Mouse (Mus musculus): ENCODE results near the gene Vps53. TPM values are rescaled to one million over a fixed set of nuclear protein-coding genes. Genes with fewer than 3 reads are reported as not detected.

Gene Vps53
- total and polyA plus RNA-seq, 3 experiments: 16.4 to 25.1 (median 24.3) TPM

DNA sequence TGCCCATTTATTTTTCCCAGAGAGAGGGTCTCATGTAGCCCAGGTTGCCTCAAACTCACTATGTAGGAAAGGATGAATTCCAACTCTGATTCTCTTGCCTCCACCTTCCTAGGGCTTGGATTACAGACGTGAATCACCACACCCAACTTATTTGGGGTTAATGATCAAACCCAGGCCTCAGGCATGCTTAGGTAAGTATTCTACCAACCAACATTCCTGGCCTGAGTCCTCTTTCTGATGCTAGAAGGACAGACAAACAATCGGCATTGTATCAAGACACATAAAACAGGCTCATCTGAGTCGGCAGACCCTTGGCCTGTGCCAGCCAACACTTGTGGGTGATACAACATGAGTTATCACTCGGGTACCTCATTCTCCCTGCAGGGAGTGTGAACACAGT lies 58.4 kb downstream of the Vps53 start:
- no peak overlapping the region; the same call in 1 of the 2 replicates for H3K27ac ChIP-seq
- H3K79me2 ChIP-seq (replicated peaks; ENCODE audit: control insufficient read depth, insufficient read depth, low read length): no peaks in the 10 kb centered on the region
- H3K27me3 ChIP-seq (ENCODE audit: control insufficient read depth, insufficient read depth, low read length): no peaks in the 10 kb centered on the region
- no peak overlapping the region for H3K4me3 ChIP-seq
- H3K4me1 ChIP-seq (ENCODE audit: control insufficient read depth, insufficient read depth, low read length): peaks cover 14% of the 10 kb centered on the region
- 81% methylated on average over 4 of the region's 4 CpGs for WGBS
- no peak for DNase-seq
- H3K36me3 ChIP-seq (ENCODE audit: control insufficient read depth, insufficient read depth, low read length): peaks cover 19% of the 10 kb centered on the region
- H3K9ac ChIP-seq (ENCODE audit: low read depth, low read length): no peak overlapping the region
- no peak for TF ChIP-seq POLR2A (IDR thresholded peaks at IDR 0.05; ENCODE audit: insufficient read depth, low read depth, low read length)
- TF ChIP-seq EP300 (IDR thresholded peaks at IDR 0.05; ENCODE audit: insufficient read depth, low read depth, low read length): no peak
- no peak for TF ChIP-seq CTCF (IDR thresholded peaks at IDR 0.05)
- intact Hi-C loops (cut with DNase I): no loop called here

- intact Hi-C loops (cut with DNase I): no loop called here
- Histone ChIP-seq H3K79me2 (replicated peaks; ENCODE audit: control insufficient read depth, insufficient read depth, low read length) (no peaks in the 10 kb centered on the region), H3K9ac (ENCODE audit: low read depth, low read length) (no peak overlapping the region), H3K36me3 (ENCODE audit: control insufficient read depth, insufficient read depth, low read length) (peaks cover 19% of the 10 kb centered on the region), H3K27me3 (ENCODE audit: control insufficient read depth, insufficient read depth, low read length) (no peaks in the 10 kb centered on the region), H3K4me1 (ENCODE audit: control insufficient read depth, insufficient read depth, low read length) (peaks cover 14% of the 10 kb centered on the region), H3K4me3 (no peak overlapping the region), H3K27ac (peak overlapping the region; percentile 71)
- whole genome bisulfite sequencing: 48% methylated on average over 10 of the region's 10 CpGs
- DNase-seq: peak; percentile 30 to 33
- TF ChIP-seq EP300 (IDR thresholded peaks at IDR 0.05; ENCODE audit: insufficient read depth, low read depth, low read length) (no peak), CTCF (IDR thresholded peaks at IDR 0.05) (no peak), POLR2A (IDR thresholded peaks at IDR 0.05; ENCODE audit: insufficient read depth, low read depth, low read length) (no peak)
Measured at GRCm38 (mm10) chr11:76120407-76120901, 59.0 kb downstream of the Vps53 start.

GRCm38 (mm10) chr11:76110416-76110815 lies 69.0 kb downstream of the Vps53 start:
- Histone ChIP-seq H3K27me3 (ENCODE audit: control insufficient read depth, insufficient read depth, low read length) (no peaks in the 10 kb centered on the region), H3K79me2 (replicated peaks; ENCODE audit: control insufficient read depth, insufficient read depth, low read length) (no peaks in the 10 kb centered on the region), H3K9ac (ENCODE audit: low read depth, low read length) (no peak overlapping the region), H3K27ac (no peak overlapping the region), H3K4me3 (no peak overlapping the region), H3K36me3 (ENCODE audit: control insufficient read depth, insufficient read depth, low read length) (no peaks in the 10 kb centered on the region), H3K4me1 (ENCODE audit: control insufficient read depth, insufficient read depth, low read length) (no peaks in the 10 kb centered on the region)
- 98% methylated on average over 3 of the region's 3 CpGs for WGBS
- TF ChIP-seq EP300 (IDR thresholded peaks at IDR 0.05; ENCODE audit: insufficient read depth, low read depth, low read length) (no peak), POLR2A (IDR thresholded peaks at IDR 0.05; ENCODE audit: insufficient read depth, low read depth, low read length) (no peak), CTCF (IDR thresholded peaks at IDR 0.05) (no peak)
- no peak for DNase-seq
- intact Hi-C loops (cut with DNase I): no loop called here

- H3K27ac ChIP-seq: no peak overlapping the region
- H3K4me3 ChIP-seq: no peak overlapping the region
- no peaks in the 10 kb centered on the region for H3K27me3 ChIP-seq (ENCODE audit: control insufficient read depth, insufficient read depth, low read length)
- no peaks in the 10 kb centered on the region for H3K79me2 ChIP-seq (replicated peaks; ENCODE audit: control insufficient read depth, insufficient read depth, low read length)
- WGBS: 85% methylated on average over 11 of the region's 11 CpGs
- no peak for DNase-seq
- no peak overlapping the region for H3K9ac ChIP-seq (ENCODE audit: low read depth, low read length)
- peaks cover 2% of the 10 kb centered on the region; the same call in 1 of the 2 replicates for H3K36me3 ChIP-seq (ENCODE audit: control insufficient read depth, insufficient read depth, low read length)
- no peak for TF ChIP-seq CTCF (IDR thresholded peaks at IDR 0.05)
- no peak for TF ChIP-seq EP300 (IDR thresholded peaks at IDR 0.05; ENCODE audit: insufficient read depth, low read depth, low read length)
- TF ChIP-seq POLR2A (IDR thresholded peaks at IDR 0.05; ENCODE audit: insufficient read depth, low read depth, low read length): no peak
- intact Hi-C loops (cut with DNase I): no loop called here
- H3K4me1 ChIP-seq (ENCODE audit: control insufficient read depth, insufficient read depth, low read length): peaks cover under 1% of the 10 kb centered on the region
Measured at GRCm38 (mm10) chr11:76106551-76107496, 72.6 kb downstream of the Vps53 start.

DNA sequence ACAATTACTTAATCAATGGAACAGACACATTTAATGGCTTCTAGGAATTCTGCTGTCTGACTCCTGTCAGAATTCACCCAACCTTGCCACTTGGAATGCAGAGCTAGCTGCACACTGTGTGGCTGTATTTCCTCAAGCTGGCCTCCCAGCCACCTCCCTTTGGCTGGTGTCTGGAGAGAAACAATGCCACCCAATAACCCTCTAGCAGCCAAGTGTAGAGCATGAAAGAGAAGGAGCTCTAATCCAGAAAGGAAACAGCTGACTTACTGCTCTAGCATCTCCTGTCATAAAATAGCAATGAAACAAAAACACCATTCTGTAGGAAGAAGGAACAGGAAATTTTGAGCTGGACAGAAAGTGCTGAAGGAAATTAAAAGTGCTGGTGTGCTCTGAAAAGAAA lies 78.3 kb downstream of the Vps53 start:
- no peaks in the 10 kb centered on the region for H3K27me3 ChIP-seq (ENCODE audit: control insufficient read depth, insufficient read depth, low read length)
- H3K4me1 ChIP-seq (ENCODE audit: control insufficient read depth, insufficient read depth, low read length): peaks cover 19% of the 10 kb centered on the region
- intact Hi-C loops (cut with DNase I): loop anchor here (1.0 kb wide), 1 partner anchor 30 kb away; no protein-coding TSS in a partner anchor
- H3K9ac ChIP-seq (ENCODE audit: low read depth, low read length): no peak overlapping the region
- H3K27ac ChIP-seq: peak overlapping the region; percentile 55
- DNase-seq: no peak
- H3K4me3 ChIP-seq: no peak overlapping the region
- peaks cover 10% of the 10 kb centered on the region for H3K36me3 ChIP-seq (ENCODE audit: control insufficient read depth, insufficient read depth, low read length)
- TF ChIP-seq EP300 (IDR thresholded peaks at IDR 0.05; ENCODE audit: insufficient read depth, low read depth, low read length) (no peak), CTCF (IDR thresholded peaks at IDR 0.05) (no peak), POLR2A (IDR thresholded peaks at IDR 0.05; ENCODE audit: insufficient read depth, low read depth, low read length) (no peak)
- H3K79me2 ChIP-seq (replicated peaks; ENCODE audit: control insufficient read depth, insufficient read depth, low read length): no peaks in the 10 kb centered on the region

Data from heart, adult 2 months (tissue).